Mouse (Mus musculus): ENCODE results near the gene B9d2.

- no peak for TF ChIP-seq POLR2A (IDR thresholded peaks at IDR 0.05; ENCODE audit: extremely low read depth, insufficient read depth, low read length)
- TF ChIP-seq CTCF (IDR thresholded peaks at IDR 0.05; ENCODE audit: low read depth, low read length) = no peak
Observed at GRCm38 (mm10) chr7:25670096-25670495, 10.5 kb upstream of the B9d2 start.
